Mouse (Mus musculus) kidney, adult 11 months (tissue): ENCODE results near the gene Cd8b1.

Source experiments
- DNase-seq: peaks from one replicate; pipeline ENCODE4 v3.0.0; 2022

Gene Cd8b1

GRCm38 (mm10) chr6:71352201-71352600, 29.6 kb downstream of the Cd8b1 start:
- no peak for DNase-seq

GRCm38 (mm10) chr6:71352866-71353427, 30.4 kb downstream of the Cd8b1 start:
- no peak for DNase-seq

GRCm38 (mm10) chr6:71353722-71354121, 31.1 kb downstream of the Cd8b1 start:
- no peak for DNase-seq

- no peak for DNase-seq
These were observed 34.9 kb downstream of the Cd8b1 start for GRCm38 (mm10) chr6:71357493-71357892.

GRCm38 (mm10) chr6:71360221-71360620, 37.6 kb downstream of the Cd8b1 start:
- no peak for DNase-seq

GRCm38 (mm10) chr6:71360751-71361150, 38.2 kb downstream of the Cd8b1 start:
- DNase-seq = no peak

GRCm38 (mm10) chr6:71361156-71361670, 38.6 kb downstream of the Cd8b1 start:
- DNase-seq = no peak

- no peak for DNase-seq
These were observed 41.4 kb downstream of the Cd8b1 start for GRCm38 (mm10) chr6:71363995-71364394.

GRCm38 (mm10) chr6:71369416-71369815, 46.8 kb downstream of the Cd8b1 start:
- no peak for DNase-seq

- DNase-seq = no peak
These were observed 48.6 kb downstream of the Cd8b1 start for GRCm38 (mm10) chr6:71371085-71371605.

- no peak for DNase-seq
These were observed 49.6 kb downstream of the Cd8b1 start for GRCm38 (mm10) chr6:71372041-71372720.

GRCm38 (mm10) chr6:71373249-71373775, 50.7 kb downstream of the Cd8b1 start, which contains the start of gene Cd8a:
TSS of gene Cd8a (plus strand) at chr6:71373427.
- DNase-seq = no peak

- DNase-seq = no peak
These were observed 51.8 kb downstream of the Cd8b1 start for GRCm38 (mm10) chr6:71374311-71374829.

GRCm38 (mm10) chr6:71374921-71375320, 52.3 kb downstream of the Cd8b1 start:
- DNase-seq = no peak

- DNase-seq = no peak
These were observed 54.1 kb downstream of the Cd8b1 start for GRCm38 (mm10) chr6:71376711-71377110.

- no peak for DNase-seq
These were observed 59.1 kb downstream of the Cd8b1 start for GRCm38 (mm10) chr6:71381654-71382053.
